Mouse (Mus musculus): ENCODE results near the gene Gm20458. TPM values are rescaled to one million over a fixed set of nuclear protein-coding genes. Genes with fewer than 3 reads are reported as not detected.

Gm20458 gene
- polyA plus RNA-seq, 1 experiment = 7.4 TPM

DNA sequence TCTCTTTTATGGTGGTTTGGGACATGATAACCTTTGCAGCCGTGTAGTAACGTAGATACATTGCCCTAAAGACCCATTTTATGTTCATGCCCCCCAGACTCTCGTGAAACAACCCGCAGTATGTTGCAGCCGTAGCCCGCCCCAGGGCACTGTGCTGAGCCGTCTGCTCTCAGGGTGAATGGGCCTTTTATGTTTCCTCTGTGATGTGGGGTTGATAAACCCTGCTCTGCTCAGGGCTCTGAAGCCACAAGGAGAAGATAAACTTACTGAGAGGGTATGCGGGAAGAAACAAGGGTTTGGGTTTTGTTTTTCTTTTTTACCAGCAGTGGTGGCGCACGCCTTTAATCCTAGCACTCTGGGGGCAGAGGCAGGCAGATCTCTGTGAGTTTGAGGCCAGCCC, 73.5 kb downstream of the Gm20458 start:
- H3K4me1 ChIP-seq (ENCODE audit: control insufficient read depth, insufficient read depth, low read length) = no peaks in the 10 kb centered on the region
- no peak for TF ChIP-seq CTCF (IDR thresholded peaks at IDR 0.05; ENCODE audit: extremely low read depth, insufficient read depth, low read length)
- TF ChIP-seq POLR2A (IDR thresholded peaks at IDR 0.05; ENCODE audit: extremely low read depth, insufficient read depth, low read length) = no peak
- H3K27ac ChIP-seq (ENCODE audit: insufficient read depth, low read length) = no peak overlapping the region
- no peak overlapping the region for H3K4me3 ChIP-seq (ENCODE audit: insufficient read depth, low read length)

GRCm38 (mm10) chr2:164537003-164537402, 76.2 kb downstream of the Gm20458 start:
- Histone ChIP-seq H3K4me1 (ENCODE audit: control insufficient read depth, insufficient read depth, low read length) (no peaks in the 10 kb centered on the region), H3K27ac (ENCODE audit: insufficient read depth, low read length) (no peak overlapping the region), H3K4me3 (ENCODE audit: insufficient read depth, low read length) (no peak overlapping the region)
- TF ChIP-seq POLR2A (IDR thresholded peaks at IDR 0.05; ENCODE audit: extremely low read depth, insufficient read depth, low read length) = no peak
- no peak for TF ChIP-seq CTCF (IDR thresholded peaks at IDR 0.05; ENCODE audit: extremely low read depth, insufficient read depth, low read length)

Other genes starting within 250 kb of the Gm20458 start
- not detected in 2 replicates for gene Wfdc15b, start 239.3 kb upstream of the Gm20458 start, polyA plus RNA-seq (2012; rRNA removed)
- gene Svs2, start 222.5 kb upstream of the Gm20458 start, polyA plus RNA-seq (2012; rRNA removed) = not detected in 2 replicates
- gene Svs3b, start 204.3 kb upstream of the Gm20458 start, polyA plus RNA-seq (2012; rRNA removed) = not detected in 2 replicates
- gene Svs4, start 182.5 kb upstream of the Gm20458 start, polyA plus RNA-seq (2012; rRNA removed) = not detected in 2 replicates
- not detected in 2 replicates for gene Svs3a, start 171.7 kb upstream of the Gm20458 start, polyA plus RNA-seq (2012; rRNA removed)
- not detected in 2 replicates for gene Svs6, start 144.2 kb upstream of the Gm20458 start, polyA plus RNA-seq (2012; rRNA removed)
- gene Svs5, start 128.2 kb upstream of the Gm20458 start, polyA plus RNA-seq (2012; rRNA removed) = not detected in 2 replicates
- 0.33 and 1.5 TPM in 2 replicates for gene Slpi, start 71.9 kb upstream of the Gm20458 start, polyA plus RNA-seq (2012; rRNA removed)
- gene Rbpjl, start 57.8 kb upstream of the Gm20458 start, polyA plus RNA-seq (2012; rRNA removed) = 1.1 and 1.3 TPM in 2 replicates
- gene Matn4, start 55.8 kb upstream of the Gm20458 start, polyA plus RNA-seq (2012; rRNA removed) = 16.2 and 17.4 TPM in 2 replicates
- gene Sdc4, start 17.1 kb upstream of the Gm20458 start, polyA plus RNA-seq (2012; rRNA removed) = 47.1 and 50.7 TPM in 2 replicates
- 58.1 and 64.5 TPM in 2 replicates for gene Sys1, start 4.0 kb upstream of the Gm20458 start, polyA plus RNA-seq (2012; rRNA removed)
- gene Trp53tg5, start 12.8 kb downstream of the Gm20458 start, polyA plus RNA-seq (2012; rRNA removed) = not detected in 2 replicates
- 250 and 313 TPM in 2 replicates for gene Dbndd2, start 25.1 kb downstream of the Gm20458 start, polyA plus RNA-seq (2012; rRNA removed)
- gene Pigt, start 36.6 kb downstream of the Gm20458 start, polyA plus RNA-seq (2012; rRNA removed) = 71.6 and 73.6 TPM in 2 replicates
- 0.49 and 1.3 TPM in 2 replicates for gene Wfdc2, start 101.4 kb downstream of the Gm20458 start, polyA plus RNA-seq (2012; rRNA removed)
- gene Spint3, start 112.5 kb downstream of the Gm20458 start, polyA plus RNA-seq (2012; rRNA removed) = not detected in 2 replicates
- gene Wfdc6a, start 124.5 kb downstream of the Gm20458 start, polyA plus RNA-seq (2012; rRNA removed) = not detected in 2 replicates
- gene Eppin, start 132.6 kb downstream of the Gm20458 start, polyA plus RNA-seq (2012; rRNA removed) = not detected in 2 replicates
- gene Wfdc6b, start 152.6 kb downstream of the Gm20458 start, polyA plus RNA-seq (2012; rRNA removed) = not detected in 2 replicates
- not detected in 2 replicates for gene Wfdc8, start 152.7 kb downstream of the Gm20458 start, polyA plus RNA-seq (2012; rRNA removed)
- gene Wfdc16, start 177.8 kb downstream of the Gm20458 start, polyA plus RNA-seq (2012; rRNA removed) = not detected in 2 replicates
- gene Wfdc10, start 195.1 kb downstream of the Gm20458 start, polyA plus RNA-seq (2012; rRNA removed) = not detected in 2 replicates
- not detected in 2 replicates for gene Wfdc9, start 195.6 kb downstream of the Gm20458 start, polyA plus RNA-seq (2012; rRNA removed)
- not detected in 2 replicates for gene Wfdc11, start 213.1 kb downstream of the Gm20458 start, polyA plus RNA-seq (2012; rRNA removed)
- not detected in 2 replicates for gene Wfdc13, start 224.1 kb downstream of the Gm20458 start, polyA plus RNA-seq (2012; rRNA removed)
- not detected in 2 replicates for gene Spint4, start 237.5 kb downstream of the Gm20458 start, polyA plus RNA-seq (2012; rRNA removed)